Mouse (Mus musculus): ENCODE data around the gene Cd244a. TPM values are rescaled to one million over a fixed set of nuclear protein-coding genes. Genes with fewer than 3 reads are reported as not detected.

Cd244a gene
- total RNA-seq, 1 experiment from 2014 or later, result 134 TPM

- ATAC-seq (ENCODE audit: extremely low read depth, insufficient number of reproducible peaks, low FRiP score, poor library complexity, severe bottlenecking), result no peak
Observed at GRCm38 (mm10) chr1:171565888-171566287, 6.9 kb downstream of the Cd244a start.

GRCm38 (mm10) chr1:171566777-171567176 is 7.8 kb downstream of the Cd244a start:
- ATAC-seq (ENCODE audit: extremely low read depth, insufficient number of reproducible peaks, low FRiP score, poor library complexity, severe bottlenecking), result peak; percentile 73

- ATAC-seq (ENCODE audit: extremely low read depth, insufficient number of reproducible peaks, low FRiP score, poor library complexity, severe bottlenecking), result no peak
Observed at GRCm38 (mm10) chr1:171568436-171568835, 9.4 kb downstream of the Cd244a start.

GRCm38 (mm10) chr1:171577168-171577567 is 18.2 kb downstream of the Cd244a start:
- ATAC-seq (ENCODE audit: extremely low read depth, insufficient number of reproducible peaks, low FRiP score, poor library complexity, severe bottlenecking), result no peak

GRCm38 (mm10) chr1:171584584-171584983 is 25.6 kb downstream of the Cd244a start:
- no peak for ATAC-seq (ENCODE audit: extremely low read depth, insufficient number of reproducible peaks, low FRiP score, poor library complexity, severe bottlenecking)

- no peak for ATAC-seq (ENCODE audit: extremely low read depth, insufficient number of reproducible peaks, low FRiP score, poor library complexity, severe bottlenecking)
Observed at GRCm38 (mm10) chr1:171604686-171605085, 45.7 kb downstream of the Cd244a start.

- ATAC-seq (ENCODE audit: extremely low read depth, insufficient number of reproducible peaks, low FRiP score, poor library complexity, severe bottlenecking), result no peak
Observed at GRCm38 (mm10) chr1:171606656-171607055, 47.7 kb downstream of the Cd244a start.

GRCm38 (mm10) chr1:171607176-171607575 is 48.2 kb downstream of the Cd244a start, which contains the start of gene Ly9:
Ly9 (minus strand) TSS chr1:171607410.
- ATAC-seq (ENCODE audit: extremely low read depth, insufficient number of reproducible peaks, low FRiP score, poor library complexity, severe bottlenecking), result peak; percentile 84

GRCm38 (mm10) chr1:171610026-171610425 is 51.0 kb downstream of the Cd244a start:
- ATAC-seq (ENCODE audit: extremely low read depth, insufficient number of reproducible peaks, low FRiP score, poor library complexity, severe bottlenecking), result 0 out of 2 replicates have a peak, but pooled peaks have one; percentile 34

GRCm38 (mm10) chr1:171610781-171611180 is 51.8 kb downstream of the Cd244a start:
- 0 out of 2 replicates have a peak, but pooled peaks have one; percentile 36 for ATAC-seq (ENCODE audit: extremely low read depth, insufficient number of reproducible peaks, low FRiP score, poor library complexity, severe bottlenecking)

GRCm38 (mm10) chr1:171613962-171614361 is 55.0 kb downstream of the Cd244a start:
- peak; percentile 59; the same call in 1 of the 2 replicates for ATAC-seq (ENCODE audit: extremely low read depth, insufficient number of reproducible peaks, low FRiP score, poor library complexity, severe bottlenecking)

GRCm38 (mm10) chr1:171616881-171617515 is 58.0 kb downstream of the Cd244a start:
- ATAC-seq (ENCODE audit: extremely low read depth, insufficient number of reproducible peaks, low FRiP score, poor library complexity, severe bottlenecking), result no peak

GRCm38 (mm10) chr1:171619001-171619400 is 60.0 kb downstream of the Cd244a start:
- peak; percentile 96 for ATAC-seq (ENCODE audit: extremely low read depth, insufficient number of reproducible peaks, low FRiP score, poor library complexity, severe bottlenecking)

GRCm38 (mm10) chr1:171619645-171620044 is 60.7 kb downstream of the Cd244a start:
- ATAC-seq (ENCODE audit: extremely low read depth, insufficient number of reproducible peaks, low FRiP score, poor library complexity, severe bottlenecking), result no peak

- ATAC-seq (ENCODE audit: extremely low read depth, insufficient number of reproducible peaks, low FRiP score, poor library complexity, severe bottlenecking), result no peak
Observed at GRCm38 (mm10) chr1:171620091-171620490, 61.1 kb downstream of the Cd244a start.

- ATAC-seq (ENCODE audit: extremely low read depth, insufficient number of reproducible peaks, low FRiP score, poor library complexity, severe bottlenecking), result no peak
Observed at GRCm38 (mm10) chr1:171627801-171628200, 68.8 kb downstream of the Cd244a start.

- no peak for ATAC-seq (ENCODE audit: extremely low read depth, insufficient number of reproducible peaks, low FRiP score, poor library complexity, severe bottlenecking)
Observed at GRCm38 (mm10) chr1:171629168-171629567, 70.2 kb downstream of the Cd244a start.

GRCm38 (mm10) chr1:171630041-171630440 is 71.0 kb downstream of the Cd244a start:
- ATAC-seq (ENCODE audit: extremely low read depth, insufficient number of reproducible peaks, low FRiP score, poor library complexity, severe bottlenecking), result no peak

GRCm38 (mm10) chr1:171630912-171631311 is 71.9 kb downstream of the Cd244a start:
- ATAC-seq (ENCODE audit: extremely low read depth, insufficient number of reproducible peaks, low FRiP score, poor library complexity, severe bottlenecking), result no peak

GRCm38 (mm10) chr1:171631447-171631846 is 72.5 kb downstream of the Cd244a start:
- peak; percentile 66; the same call in 1 of the 2 replicates for ATAC-seq (ENCODE audit: extremely low read depth, insufficient number of reproducible peaks, low FRiP score, poor library complexity, severe bottlenecking)

GRCm38 (mm10) chr1:171635696-171636095 is 76.7 kb downstream of the Cd244a start:
- ATAC-seq (ENCODE audit: extremely low read depth, insufficient number of reproducible peaks, low FRiP score, poor library complexity, severe bottlenecking), result no peak
